Mouse (Mus musculus): ENCODE measurements around the gene Pfpl.

DNA sequence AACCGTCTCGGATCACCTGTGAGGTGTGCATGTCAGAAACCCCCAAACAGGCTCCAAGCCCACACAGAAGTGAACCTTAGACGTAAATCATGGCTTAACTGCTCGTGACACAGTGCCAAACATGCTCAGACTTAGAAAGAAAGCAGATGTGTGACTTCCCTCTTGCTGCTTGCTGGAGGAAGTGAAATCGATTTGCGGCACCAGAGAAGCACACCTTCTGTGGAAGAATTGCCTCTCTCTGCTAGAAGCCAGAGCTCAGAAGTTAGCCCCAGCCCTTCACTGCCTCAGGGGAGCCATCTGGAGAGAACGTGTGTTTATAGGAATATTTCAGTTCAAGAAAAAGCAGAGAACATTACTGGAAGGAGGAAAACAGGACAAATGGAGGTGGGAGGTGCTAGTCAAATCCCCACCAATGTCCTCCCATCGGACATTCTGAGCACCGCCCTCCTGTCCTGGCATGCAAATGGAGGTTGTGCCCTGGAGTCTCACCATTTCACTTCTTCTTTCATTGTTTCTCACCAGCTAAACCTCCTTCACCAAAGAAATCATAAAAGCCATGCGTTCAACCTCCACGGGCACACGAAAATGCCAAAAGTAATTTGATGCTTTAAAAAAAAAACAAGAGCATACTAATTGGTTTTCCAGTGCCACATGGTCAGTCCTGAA lies 29.8 kb downstream of the Pfpl start:
- TF ChIP-seq CTCF (IDR thresholded peaks at IDR 0.05; ENCODE audit: low read depth) (no peak), EP300 (IDR thresholded peaks at IDR 0.05; ENCODE audit: low read depth) (no peak)

Data from liver, postnatal 0 days (tissue).